Mouse (Mus musculus) MEL (cell line): ENCODE data around the gene Klf3. TPM values are rescaled to one million over a fixed set of nuclear protein-coding genes. Genes with fewer than 3 reads are reported as not detected.
A peak's percentile ranks its signal among the peaks of the same experiment; 100 is the strongest.

Experiments used
- DNase-seq: peaks from one replicate; pipeline ENCODE4 v3.0.0; 2011; ENCODE audit warnings: low read depth, low spot score
- H3K27ac ChIP-seq: 2 replicates; pipeline ENCODE4 v1.5.1; 2012; ENCODE audit warnings: low read depth, mild to moderate bottlenecking, control low read depth, low read length, moderate library complexity; ENCODE audit not compliant: control insufficient read depth
- H3K27me3 ChIP-seq, 2 experiments: fragments of 150-350 bp in 1 of 2; sonication (generic) in 1 of 2; 2 replicates each; pipeline ENCODE4 v1.6.1; 2012; ENCODE audit warnings: low read length in 2 of 2, mild to moderate bottlenecking in 2 of 2, improper control_type of control experiment in 1 of 2, moderate library complexity in 1 of 2; ENCODE audit not compliant: insufficient read depth in 2 of 2, control insufficient read depth in 1 of 2
- H3K36me3 ChIP-seq, 2 experiments: 2 replicates each; pipeline ENCODE4 v1.6.1; 2012 to 2014; ENCODE audit warnings: low read length in 2 of 2, improper control_type of control experiment in 1 of 2, inconsistent platforms in 1 of 2, mild to moderate bottlenecking in 1 of 2; ENCODE audit not compliant: insufficient read depth in 2 of 2, control insufficient read depth in 1 of 2
- H3K4me1 ChIP-seq, 2 experiments: fragments of 150-350 bp in 1 of 2; sonication (generic) in 1 of 2; 2 replicates each; pipeline ENCODE4 v1.6.1; 2012; ENCODE audit warnings: low read length in 2 of 2, improper control_type of control experiment in 1 of 2, mild to moderate bottlenecking in 1 of 2; ENCODE audit not compliant: insufficient read depth in 2 of 2, control insufficient read depth in 1 of 2
- H3K4me3 ChIP-seq, 2 experiments: fragments of 150-350 bp in 1 of 2; sonication (generic) in 1 of 2; 2 replicates each; pipeline ENCODE4 v1.5.1; 2012; ENCODE audit warnings: low read depth in 2 of 2, low read length in 2 of 2, mild to moderate bottlenecking in 2 of 2, moderate library complexity in 2 of 2, control low read depth in 1 of 2, improper control_type of control experiment in 1 of 2; ENCODE audit not compliant: control insufficient read depth in 1 of 2, insufficient read depth in 1 of 2
- H3K79me2 ChIP-seq: 2 replicates; pipeline ENCODE4 v1.6.1; 2012; ENCODE audit warnings: mild to moderate bottlenecking, low read length, moderate library complexity; ENCODE audit not compliant: control insufficient read depth, poor library complexity, insufficient read depth
- H3K9ac ChIP-seq: 2 replicates; pipeline ENCODE4 v1.6.1; 2012; ENCODE audit warnings: low read depth, mild to moderate bottlenecking, control low read depth, low read length, moderate library complexity; ENCODE audit not compliant: control insufficient read depth, poor library complexity, severe bottlenecking
- H3K9me3 ChIP-seq: fragments of 150-350 bp; sonication (generic); replicated peaks from 2 replicates; pipeline ENCODE4 v1.6.1; 2012; ENCODE audit warnings: mild to moderate bottlenecking, low read length, improper control_type of control experiment, moderate library complexity; ENCODE audit not compliant: insufficient read depth
- BHLHE40 ChIP-seq: IDR thresholded peaks from 2 replicates; pipeline ENCODE4 v1.6.1; 2012; ENCODE audit warnings: low read depth, mild to moderate bottlenecking, inconsistent platforms, low read length, improper control_type of control experiment, borderline replicate concordance
- CHD1 ChIP-seq: IDR thresholded peaks from 2 replicates; pipeline ENCODE4 v1.6.1; 2012; ENCODE audit warnings: low read depth, mild to moderate bottlenecking, inconsistent platforms, low read length, improper control_type of control experiment
- CHD2 ChIP-seq: IDR thresholded peaks from 2 replicates; pipeline ENCODE4 v1.6.1; 2011; ENCODE audit warnings: low read length, improper control_type of control experiment
- CTCF ChIP-seq, 3 experiments: IDR thresholded peaks in 2 of 3; conservative IDR thresholded peaks in 1 of 3; 2 replicates each; pipeline ENCODE4 v1.5.1; 2011 to 2012; ENCODE audit warnings: low read length in 3 of 3, low read depth in 2 of 3, mild to moderate bottlenecking in 2 of 3, improper control_type of control experiment in 1 of 3, inconsistent platforms in 1 of 3, mixed read lengths in 1 of 3, moderate library complexity in 1 of 3; ENCODE audit not compliant: control insufficient read depth in 1 of 3, insufficient read depth in 1 of 3, poor library complexity in 1 of 3, severe bottlenecking in 1 of 3
- EP300 ChIP-seq, 2 experiments: IDR thresholded peaks; 2 replicates each; pipeline ENCODE4 v1.6.1; 2011; ENCODE audit warnings: improper control_type of control experiment in 2 of 2, low read length in 2 of 2, low read depth in 1 of 2, mild to moderate bottlenecking in 1 of 2
- ETS1 ChIP-seq: IDR thresholded peaks from 2 replicates; pipeline ENCODE4 v1.6.1; 2012; ENCODE audit warnings: low read depth, mild to moderate bottlenecking, inconsistent platforms, low read length, improper control_type of control experiment, moderate library complexity
- GATA1 ChIP-seq: IDR thresholded peaks from 2 replicates; pipeline ENCODE4 v1.6.1; 2011; ENCODE audit warnings: low read depth, low read length, improper control_type of control experiment
- JUND ChIP-seq: IDR thresholded peaks from 2 replicates; pipeline ENCODE4 v1.6.1; 2011; ENCODE audit warnings: low read depth, mild to moderate bottlenecking, improper control_type of control experiment, low read length
- KAT2A ChIP-seq: conservative IDR thresholded peaks from 2 replicates; pipeline ENCODE4 v1.6.1; 2012; ENCODE audit warnings: low read depth, low read length, improper control_type of control experiment, inconsistent platforms
- MAX ChIP-seq: IDR thresholded peaks from 2 replicates; pipeline ENCODE4 v1.6.1; 2011; ENCODE audit warnings: low read length, improper control_type of control experiment
- MAZ ChIP-seq: IDR thresholded peaks from 2 replicates; pipeline ENCODE4 v1.6.1; 2012; ENCODE audit warnings: low read depth, mild to moderate bottlenecking, inconsistent platforms, low read length, improper control_type of control experiment
- MEF2A ChIP-seq: IDR thresholded peaks from 2 replicates; pipeline ENCODE4 v1.6.1; 2014; ENCODE audit warnings: low read depth, mild to moderate bottlenecking, inconsistent platforms, low read length, improper control_type of control experiment; ENCODE audit not compliant: poor library complexity, insufficient replicate concordance, severe bottlenecking; ENCODE audit errors: extremely low read depth
- MXI1 ChIP-seq: IDR thresholded peaks from 2 replicates; pipeline ENCODE4 v1.6.1; 2011; ENCODE audit warnings: mild to moderate bottlenecking, low read depth, low read length, improper control_type of control experiment
- MYC ChIP-seq: IDR thresholded peaks from 2 replicates; pipeline ENCODE4 v1.6.1; 2011; ENCODE audit warnings: low read depth, mild to moderate bottlenecking, low read length, improper control_type of control experiment, moderate library complexity
- NELFE ChIP-seq: IDR thresholded peaks from 2 replicates; pipeline ENCODE4 v1.6.1; 2011; ENCODE audit warnings: low read depth, low read length, improper control_type of control experiment
- NRF1 ChIP-seq: IDR thresholded peaks from 2 replicates; pipeline ENCODE4 v1.6.1; 2014; ENCODE audit warnings: low read depth, mild to moderate bottlenecking, inconsistent platforms, low read length, improper control_type of control experiment, moderate library complexity; ENCODE audit not compliant: poor library complexity, insufficient read depth, severe bottlenecking
- POLR2A ChIP-seq, 2 experiments: IDR thresholded peaks; 2 replicates each; pipeline ENCODE4 v1.6.1; 2011 to 2012; ENCODE audit warnings: low read length in 2 of 2, mild to moderate bottlenecking in 2 of 2, control low read depth in 1 of 2, improper control_type of control experiment in 1 of 2, low read depth in 1 of 2, moderate library complexity in 1 of 2; ENCODE audit not compliant: control insufficient read depth in 1 of 2, insufficient read depth in 1 of 2, poor library complexity in 1 of 2
- POLR2AphosphoS2 ChIP-seq: IDR thresholded peaks from 2 replicates; pipeline ENCODE4 v1.6.1; 2011; ENCODE audit warnings: low read length, improper control_type of control experiment
- POLR2AphosphoS5 ChIP-seq: IDR thresholded peaks from 2 replicates; pipeline ENCODE4 v1.6.1; 2012; ENCODE audit warnings: low read depth, borderline replicate concordance, mild to moderate bottlenecking, inconsistent platforms, low read length, moderate library complexity, mixed read lengths
- RAD21 ChIP-seq: IDR thresholded peaks from 2 replicates; pipeline ENCODE4 v1.6.1; 2011; ENCODE audit warnings: mild to moderate bottlenecking, low read depth, low read length, improper control_type of control experiment
- SIN3A ChIP-seq: IDR thresholded peaks from 2 replicates; pipeline ENCODE4 v1.6.1; 2012; ENCODE audit warnings: low read length, improper control_type of control experiment, inconsistent platforms
- SMC3 ChIP-seq: IDR thresholded peaks from 2 replicates; pipeline ENCODE4 v1.6.1; 2011; ENCODE audit warnings: low read depth, low read length, improper control_type of control experiment
- TBP ChIP-seq: IDR thresholded peaks from 2 replicates; pipeline ENCODE4 v1.8.0; 2011; ENCODE audit warnings: low read depth, low read length, improper control_type of control experiment
- TCF12 ChIP-seq: IDR thresholded peaks from 2 replicates; pipeline ENCODE4 v1.6.1; 2014; ENCODE audit warnings: low read depth, mild to moderate bottlenecking, inconsistent platforms, low read length, improper control_type of control experiment, moderate library complexity
- UBTF ChIP-seq: IDR thresholded peaks from 2 replicates; pipeline ENCODE4 v1.6.1; 2012; ENCODE audit warnings: low read depth, mild to moderate bottlenecking, inconsistent platforms, low read length, improper control_type of control experiment, moderate library complexity, borderline replicate concordance; ENCODE audit not compliant: insufficient read depth
- USF1 ChIP-seq: IDR thresholded peaks from 2 replicates; pipeline ENCODE4 v1.6.1; 2014; ENCODE audit warnings: low read depth, mild to moderate bottlenecking, inconsistent platforms, low read length, improper control_type of control experiment, moderate library complexity
- USF2 ChIP-seq, 2 experiments: IDR thresholded peaks; 2 replicates each; pipeline ENCODE4 v1.6.1; 2011 to 2012; ENCODE audit warnings: improper control_type of control experiment in 2 of 2, low read length in 2 of 2, borderline replicate concordance in 1 of 2, inconsistent platforms in 1 of 2, low read depth in 1 of 2, mild to moderate bottlenecking in 1 of 2; ENCODE audit not compliant: insufficient read depth in 1 of 2
- ZC3H11A ChIP-seq: IDR thresholded peaks from 2 replicates; pipeline ENCODE4 v1.6.1; 2012; ENCODE audit warnings: low read depth, mild to moderate bottlenecking, inconsistent platforms, low read length, improper control_type of control experiment
- ZKSCAN1 ChIP-seq: IDR thresholded peaks from 2 replicates; pipeline ENCODE4 v1.6.1; 2012; ENCODE audit warnings: low read depth, mild to moderate bottlenecking, inconsistent platforms, low read length, improper control_type of control experiment, moderate library complexity
- ZMIZ1 ChIP-seq: IDR thresholded peaks from 2 replicates; pipeline ENCODE4 v1.6.1; 2012; ENCODE audit warnings: low read depth, mild to moderate bottlenecking, inconsistent platforms, low read length, improper control_type of control experiment, moderate library complexity
- ZNF384 ChIP-seq: IDR thresholded peaks from 2 replicates; pipeline ENCODE4 v1.6.1; 2012; ENCODE audit warnings: low read depth, mild to moderate bottlenecking, inconsistent platforms, low read length, improper control_type of control experiment
- polyA plus RNA-seq, 2 experiments: library from polyadenylated mRNA; stranded (reverse) in 1 of 2; unstranded in 1 of 2; fragments of >175 nt in 1 of 2; fragments of >200 nt in 1 of 2; gene quantifications; 2 replicates each; pipeline versions ENCODE4 v1.2.1 to v1.2.4; 2012; ENCODE audit warnings: low replicate concordance in 2 of 2, low read depth in 1 of 2; ENCODE audit not compliant: insufficient read length in 2 of 2, insufficient read depth in 1 of 2, missing spikeins in 1 of 2
- total RNA-seq: library from RNA; depleted of rRNA; stranded (reverse); fragments of 300-350 nt; gene quantifications from 2 replicates; pipeline ENCODE4 v1.2.3, GENCODE M21; 2012

Klf3 gene
- total and polyA plus RNA-seq, 3 experiments, result 7.1 to 72.2 (median 39.7) TPM

GRCm38 (mm10) chr5:64811500-64812123 lies 8.4 kb downstream of the Klf3 start (continued):
- peak; percentile 74 for TF ChIP-seq MAZ

- H3K79me2 ChIP-seq, result peaks cover 27% of the 10 kb centered on the region
- peaks cover 0 to 31% of the 10 kb centered on the region in 2 experiments; a peak in 2 of 4 replicates for H3K36me3 ChIP-seq
- peak overlapping the region; percentile 99 for H3K27ac ChIP-seq
- H3K9ac ChIP-seq, result peak overlapping the region; percentile 82
- H3K4me1 ChIP-seq, result peaks cover 4 to 28% of the 10 kb centered on the region in 2 experiments; a peak in 3 of 4 replicates
- peak overlapping the region; percentile 47 to 65 for H3K4me3 ChIP-seq
- DNase-seq, result peak; percentile 94
- no peaks in the 10 kb centered on the region for H3K9me3 ChIP-seq
- no peaks in the 10 kb centered on the region for H3K27me3 ChIP-seq
- TF ChIP-seq MAZ (peak; percentile 25), CHD2 (no peak), ZC3H11A (peak; percentile 15; the same call in 1 of the 2 replicates), NELFE (no peak; the same call in 1 of the 2 replicates), SMC3 (peak; percentile 49), POLR2AphosphoS5 (no peak), CHD1 (peak; percentile 58; the same call in 1 of the 2 replicates), MAX (peak; percentile 40), CTCF (IDR thresholded peaks at IDR 0.05 in 2 of 3, conservative IDR thresholded peaks at IDR 0.05 in 1 of 3; ENCODE audit: control insufficient read depth in 1 of 3, insufficient read depth in 1 of 3, low read depth in 2 of 3, low read length in 3 of 3, poor library complexity in 1 of 3, severe bottlenecking in 1 of 3) (no peak), ETS1 (peak; percentile 73), ZMIZ1 (no peak), ZKSCAN1 (no peak), GATA1 (peak; percentile 73), KAT2A (no peak), RAD21 (peak; percentile 20), BHLHE40 (0 out of 2 replicates have a peak, but pooled peaks have one; percentile 3), JUND (no peak), TCF12 (peak; percentile 53), ZNF384 (0 out of 2 replicates have a peak, but pooled peaks have one; percentile 8), TBP (peak; percentile 52; the same call in 1 of the 2 replicates), USF2 (IDR thresholded peaks at IDR 0.05; ENCODE audit: borderline replicate concordance in 1 of 2, insufficient read depth in 1 of 2, low read depth in 1 of 2, low read length in 2 of 2) (no peak), POLR2A (IDR thresholded peaks at IDR 0.05; ENCODE audit: control insufficient read depth in 1 of 2, insufficient read depth in 1 of 2, low read depth in 1 of 2, low read length in 2 of 2, poor library complexity in 1 of 2) (peak in 1 of 2 experiments; percentile 61; a peak in 2 of 4 replicates), SIN3A (peak; percentile 56), MEF2A (no peak), POLR2AphosphoS2 (peak; percentile 54; the same call in 1 of the 2 replicates), EP300 (IDR thresholded peaks at IDR 0.05; ENCODE audit: low read depth in 1 of 2, low read length in 2 of 2) (peak; percentile 24 to 55), MXI1 (no peak), USF1 (no peak), NRF1 (no peak), UBTF (no peak), MYC (no peak)
These were observed 9.2 kb downstream of the Klf3 start for GRCm38 (mm10) chr5:64812124-64812982.
